Mouse (Mus musculus) cerebellum, adult 2 months (tissue): ENCODE measurements around the gene Tfpt.

Source experiments
- CTCF ChIP-seq: fragments of 200-500 bp; IDR thresholded peaks from 2 replicates; pipeline ENCODE4 v1.5.1; 2011; ENCODE audit warnings: low read depth, mild to moderate bottlenecking, control low read depth, low read length, moderate library complexity, borderline replicate concordance; ENCODE audit not compliant: insufficient read depth
- POLR2A ChIP-seq: fragments of 200-500 bp; IDR thresholded peaks from 2 replicates; pipeline ENCODE4 v1.6.1; 2011; ENCODE audit warnings: low read length, control low read depth, borderline replicate concordance; ENCODE audit not compliant: insufficient read depth

DNA sequence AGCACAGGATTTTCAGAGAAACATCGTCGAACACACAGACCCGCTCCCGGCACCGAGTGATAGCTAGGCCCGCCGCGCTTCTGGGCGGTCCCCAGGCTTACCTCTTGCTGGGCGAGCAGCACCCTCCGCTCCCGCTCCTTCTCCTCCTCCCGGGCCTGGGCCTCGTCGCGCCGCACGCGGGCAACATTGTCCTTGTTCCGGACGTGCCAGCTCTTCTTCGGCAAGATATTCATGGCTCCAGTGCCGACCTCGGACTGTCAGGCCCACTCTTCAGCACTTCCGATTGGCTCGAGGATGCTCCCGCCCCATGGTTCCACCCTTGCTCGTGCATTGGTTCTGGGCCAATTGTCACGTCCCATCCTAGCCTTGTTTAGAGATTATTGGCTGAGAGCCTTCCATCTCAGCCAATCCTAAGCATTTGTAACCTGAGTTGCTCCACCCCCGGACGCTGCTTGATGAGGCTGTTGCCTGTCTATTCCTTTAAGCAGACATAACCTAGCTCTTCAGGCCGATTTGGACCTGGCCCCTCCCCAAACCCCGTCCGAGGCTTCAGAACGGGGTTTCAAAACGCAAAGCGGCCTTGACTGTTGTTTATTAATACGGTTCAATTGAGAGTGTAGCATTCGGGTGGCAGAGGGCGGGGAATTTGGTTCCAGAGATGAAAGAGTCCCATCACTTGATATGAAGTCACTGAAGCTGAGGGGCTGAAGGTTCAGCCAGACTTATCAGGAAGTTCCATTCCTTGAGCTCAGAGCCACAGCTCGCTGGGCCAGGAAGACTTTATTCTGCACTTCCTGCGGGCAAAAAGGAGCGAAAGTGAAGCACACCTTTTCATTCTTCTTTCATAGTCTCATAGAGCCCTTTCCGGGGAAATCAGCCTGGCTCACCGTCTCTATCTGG lies 35.7 kb upstream of the Tfpt start, which contains the start of gene Leng1:
- TF ChIP-seq POLR2A (peak; percentile 88; the same call in 1 of the 2 replicates), CTCF (no peak)
